Mouse (Mus musculus) MEL (cell line): ENCODE results near the gene Ptprk. TPM values are rescaled to one million over a fixed set of nuclear protein-coding genes. Genes with fewer than 3 reads are reported as not detected.

Experiments
- DNase-seq: peaks from one replicate; pipeline ENCODE4 v3.0.0; 2011; ENCODE audit warnings: low read depth, low spot score
- H3K27ac ChIP-seq: 2 replicates; pipeline ENCODE4 v1.5.1; 2012; ENCODE audit warnings: low read depth, mild to moderate bottlenecking, control low read depth, low read length, moderate library complexity; ENCODE audit not compliant: control insufficient read depth
- H3K27me3 ChIP-seq, 2 experiments: fragments of 150-350 bp in 1 of 2; sonication (generic) in 1 of 2; 2 replicates each; pipeline ENCODE4 v1.6.1; 2012; ENCODE audit warnings: low read length in 2 of 2, mild to moderate bottlenecking in 2 of 2, improper control_type of control experiment in 1 of 2, moderate library complexity in 1 of 2; ENCODE audit not compliant: insufficient read depth in 2 of 2, control insufficient read depth in 1 of 2
- H3K36me3 ChIP-seq, 2 experiments: 2 replicates each; pipeline ENCODE4 v1.6.1; 2012 to 2014; ENCODE audit warnings: low read length in 2 of 2, improper control_type of control experiment in 1 of 2, inconsistent platforms in 1 of 2, mild to moderate bottlenecking in 1 of 2; ENCODE audit not compliant: insufficient read depth in 2 of 2, control insufficient read depth in 1 of 2
- H3K4me1 ChIP-seq, 2 experiments: fragments of 150-350 bp in 1 of 2; sonication (generic) in 1 of 2; 2 replicates each; pipeline ENCODE4 v1.6.1; 2012; ENCODE audit warnings: low read length in 2 of 2, improper control_type of control experiment in 1 of 2, mild to moderate bottlenecking in 1 of 2; ENCODE audit not compliant: insufficient read depth in 2 of 2, control insufficient read depth in 1 of 2
- H3K4me3 ChIP-seq, 2 experiments: fragments of 150-350 bp in 1 of 2; sonication (generic) in 1 of 2; 2 replicates each; pipeline ENCODE4 v1.5.1; 2012; ENCODE audit warnings: low read depth in 2 of 2, low read length in 2 of 2, mild to moderate bottlenecking in 2 of 2, moderate library complexity in 2 of 2, control low read depth in 1 of 2, improper control_type of control experiment in 1 of 2; ENCODE audit not compliant: control insufficient read depth in 1 of 2, insufficient read depth in 1 of 2
- H3K79me2 ChIP-seq: 2 replicates; pipeline ENCODE4 v1.6.1; 2012; ENCODE audit warnings: mild to moderate bottlenecking, low read length, moderate library complexity; ENCODE audit not compliant: control insufficient read depth, poor library complexity, insufficient read depth
- H3K9ac ChIP-seq: 2 replicates; pipeline ENCODE4 v1.6.1; 2012; ENCODE audit warnings: low read depth, mild to moderate bottlenecking, control low read depth, low read length, moderate library complexity; ENCODE audit not compliant: control insufficient read depth, poor library complexity, severe bottlenecking
- H3K9me3 ChIP-seq: fragments of 150-350 bp; sonication (generic); replicated peaks from 2 replicates; pipeline ENCODE4 v1.6.1; 2012; ENCODE audit warnings: mild to moderate bottlenecking, low read length, improper control_type of control experiment, moderate library complexity; ENCODE audit not compliant: insufficient read depth
- CHD2 ChIP-seq: IDR thresholded peaks from 2 replicates; pipeline ENCODE4 v1.6.1; 2011; ENCODE audit warnings: low read length, improper control_type of control experiment
- CTCF ChIP-seq, 3 experiments: IDR thresholded peaks in 2 of 3; conservative IDR thresholded peaks in 1 of 3; 2 replicates each; pipeline ENCODE4 v1.5.1; 2011 to 2012; ENCODE audit warnings: low read length in 3 of 3, low read depth in 2 of 3, mild to moderate bottlenecking in 2 of 3, improper control_type of control experiment in 1 of 3, inconsistent platforms in 1 of 3, mixed read lengths in 1 of 3, moderate library complexity in 1 of 3; ENCODE audit not compliant: control insufficient read depth in 1 of 3, insufficient read depth in 1 of 3, poor library complexity in 1 of 3, severe bottlenecking in 1 of 3
- ELF1 ChIP-seq: IDR thresholded peaks from 2 replicates; pipeline ENCODE4 v1.6.1; 2014; ENCODE audit warnings: low read depth, mild to moderate bottlenecking, inconsistent platforms, low read length, improper control_type of control experiment, moderate library complexity
- GABPA ChIP-seq: IDR thresholded peaks from 2 replicates; pipeline ENCODE4 v1.6.1; 2012; ENCODE audit warnings: low read depth, mild to moderate bottlenecking, inconsistent platforms, low read length, improper control_type of control experiment, moderate library complexity
- HCFC1 ChIP-seq: IDR thresholded peaks from 2 replicates; pipeline ENCODE4 v1.6.1; 2012; ENCODE audit warnings: low read depth, mild to moderate bottlenecking, inconsistent platforms, low read length, improper control_type of control experiment, moderate library complexity
- JUND ChIP-seq: IDR thresholded peaks from 2 replicates; pipeline ENCODE4 v1.6.1; 2011; ENCODE audit warnings: low read depth, mild to moderate bottlenecking, improper control_type of control experiment, low read length
- MAZ ChIP-seq: IDR thresholded peaks from 2 replicates; pipeline ENCODE4 v1.6.1; 2012; ENCODE audit warnings: low read depth, mild to moderate bottlenecking, inconsistent platforms, low read length, improper control_type of control experiment
- MXI1 ChIP-seq: IDR thresholded peaks from 2 replicates; pipeline ENCODE4 v1.6.1; 2011; ENCODE audit warnings: mild to moderate bottlenecking, low read depth, low read length, improper control_type of control experiment
- MYB ChIP-seq: IDR thresholded peaks from 2 replicates; pipeline ENCODE4 v1.6.1; 2011; ENCODE audit warnings: mild to moderate bottlenecking, low read depth, low read length, improper control_type of control experiment
- MYC ChIP-seq: IDR thresholded peaks from 2 replicates; pipeline ENCODE4 v1.6.1; 2011; ENCODE audit warnings: low read depth, mild to moderate bottlenecking, low read length, improper control_type of control experiment, moderate library complexity
- NRF1 ChIP-seq: IDR thresholded peaks from 2 replicates; pipeline ENCODE4 v1.6.1; 2014; ENCODE audit warnings: low read depth, mild to moderate bottlenecking, inconsistent platforms, low read length, improper control_type of control experiment, moderate library complexity; ENCODE audit not compliant: poor library complexity, insufficient read depth, severe bottlenecking
- ZKSCAN1 ChIP-seq: IDR thresholded peaks from 2 replicates; pipeline ENCODE4 v1.6.1; 2012; ENCODE audit warnings: low read depth, mild to moderate bottlenecking, inconsistent platforms, low read length, improper control_type of control experiment, moderate library complexity
- ZMIZ1 ChIP-seq: IDR thresholded peaks from 2 replicates; pipeline ENCODE4 v1.6.1; 2012; ENCODE audit warnings: low read depth, mild to moderate bottlenecking, inconsistent platforms, low read length, improper control_type of control experiment, moderate library complexity
- polyA plus RNA-seq, 2 experiments: library from polyadenylated mRNA; stranded (reverse) in 1 of 2; unstranded in 1 of 2; fragments of >175 nt in 1 of 2; fragments of >200 nt in 1 of 2; gene quantifications; 2 replicates each; pipeline versions ENCODE4 v1.2.1 to v1.2.4; 2012; ENCODE audit warnings: low replicate concordance in 2 of 2, low read depth in 1 of 2; ENCODE audit not compliant: insufficient read length in 2 of 2, insufficient read depth in 1 of 2, missing spikeins in 1 of 2
- total RNA-seq: library from RNA; depleted of rRNA; stranded (reverse); fragments of 300-350 nt; gene quantifications from 2 replicates; pipeline ENCODE4 v1.2.3, GENCODE M21; 2012

Gene Ptprk
- total and polyA plus RNA-seq, 3 experiments: under 0.01 TPM; not detected in 2

- Histone ChIP-seq H3K27me3 (no peaks in the 10 kb centered on the region), H3K4me1 (no peaks in the 10 kb centered on the region), H3K9me3 (no peaks in the 10 kb centered on the region)
- TF ChIP-seq HCFC1: no peak
- TF ChIP-seq MYC: no peak
- TF ChIP-seq NRF1: no peak
- no peak for TF ChIP-seq MAZ
- TF ChIP-seq, all 39 proteins: peak for 0
- Histone ChIP-seq H3K79me2 (no peaks in the 10 kb centered on the region), H3K36me3 (no peaks in the 10 kb centered on the region), H3K9ac (no peak overlapping the region), H3K27ac (no peak overlapping the region), H3K4me3 (no peak overlapping the region)
- DNase-seq: no peak
These were observed 305.3 kb downstream of the Ptprk start for GRCm38 (mm10) chr10:28379752-28380488.

GRCm38 (mm10) chr10:28387563-28388222 lies 313.1 kb downstream of the Ptprk start:
- Histone ChIP-seq H3K9ac (no peak overlapping the region), H3K27me3 (no peaks in the 10 kb centered on the region), H3K27ac (no peak overlapping the region), H3K36me3 (no peaks in the 10 kb centered on the region), H3K4me1 (no peaks in the 10 kb centered on the region), H3K9me3 (no peaks in the 10 kb centered on the region), H3K4me3 (no peak overlapping the region), H3K79me2 (no peaks in the 10 kb centered on the region)
- no peak for TF ChIP-seq ZKSCAN1
- no peak for TF ChIP-seq ZMIZ1
- TF ChIP-seq ELF1: no peak
- no peak for TF ChIP-seq MAZ
- TF ChIP-seq JUND: no peak
- DNase-seq: no peak

DNA sequence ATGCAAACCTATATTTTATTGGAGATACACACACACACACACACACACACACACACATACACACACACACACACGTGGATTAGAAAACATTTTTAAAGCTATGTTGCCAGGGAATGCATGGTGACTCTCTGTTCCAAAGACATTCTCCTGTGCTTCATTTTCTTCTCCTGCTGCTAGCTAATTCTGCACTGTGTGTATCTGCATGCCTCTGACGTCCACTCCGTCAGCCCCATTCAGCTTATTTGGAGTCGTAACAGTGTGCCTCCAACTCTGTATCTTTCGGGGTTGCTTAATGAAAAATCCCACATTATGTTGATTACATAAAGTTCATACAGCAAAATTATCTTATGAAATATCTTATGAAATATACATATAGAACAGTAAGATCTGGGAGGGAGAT lies 316.5 kb downstream of the Ptprk start:
- no peaks in the 10 kb centered on the region for H3K36me3 ChIP-seq
- no peaks in the 10 kb centered on the region for H3K79me2 ChIP-seq
- no peaks in the 10 kb centered on the region for H3K9me3 ChIP-seq
- H3K4me1 ChIP-seq: no peaks in the 10 kb centered on the region
- TF ChIP-seq MYB (no peak), MXI1 (no peak), MAZ (no peak), GABPA (no peak), CHD2 (no peak), ZKSCAN1 (no peak), HCFC1 (no peak), CTCF (IDR thresholded peaks at IDR 0.05 in 2 of 3, conservative IDR thresholded peaks at IDR 0.05 in 1 of 3; ENCODE audit: control insufficient read depth in 1 of 3, insufficient read depth in 1 of 3, low read depth in 2 of 3, low read length in 3 of 3, poor library complexity in 1 of 3, severe bottlenecking in 1 of 3) (no peak)
- H3K9ac ChIP-seq: no peak overlapping the region
- no peak for DNase-seq
- no peak overlapping the region for H3K4me3 ChIP-seq
- no peak overlapping the region for H3K27ac ChIP-seq
- H3K27me3 ChIP-seq: no peaks in the 10 kb centered on the region
